Mouse (Mus musculus): ENCODE measurements around the gene Scoc.

DNA sequence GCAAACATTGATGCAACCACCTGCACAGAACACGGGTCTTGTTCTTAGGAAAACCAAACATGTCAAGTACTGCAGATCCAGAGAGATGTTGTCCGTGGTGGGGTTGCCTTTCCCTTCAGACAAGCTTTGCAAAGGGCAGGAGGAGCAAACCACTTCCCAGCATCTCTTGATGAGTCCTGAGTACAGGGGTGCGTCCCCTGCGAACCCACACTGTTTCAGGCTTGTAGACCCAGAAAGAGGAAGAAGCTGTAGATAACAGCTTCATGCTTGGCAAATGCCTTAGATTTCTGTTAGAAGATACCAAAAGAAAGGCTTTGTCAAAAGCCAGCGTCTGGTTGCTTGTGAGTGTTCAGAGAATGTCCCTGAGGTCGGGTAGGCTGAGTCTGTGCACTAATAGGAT lies 40.2 kb downstream of the Scoc start:
- TF ChIP-seq TAL1 (IDR thresholded peaks at IDR 0.05; ENCODE audit: low read length) (no peak), GATA1 (IDR thresholded peaks at IDR 0.05; ENCODE audit: low read length) (no peak)
